Mouse (Mus musculus) limb, embryonic 10.5 days (tissue): Measurements from ENCODE around the gene Jam3. TPM values are rescaled to one million over a fixed set of nuclear protein-coding genes. Genes with fewer than 3 reads are reported as not detected.

ENCODE experiments used
- polyA plus RNA-seq: library from polyadenylated mRNA; unstranded; fragments of >200 nt; fragmentation: Nextera tagmentation; extraction: Ambion mirVana; gene quantifications from 2 replicates; pipeline ENCODE4 v1.2.1, GENCODE M21; 2016

Jam3 gene
- polyA plus RNA-seq, 1 experiment from 2014 or later = 97.9 TPM

Other genes with a start within 250 kb of the Jam3 start
- gene Gm1110, start 232.3 kb downstream of the Jam3 start, polyA plus RNA-seq = not detected in 2 replicates
- 48.3 and 51.1 TPM in 2 replicates for gene Acad8, start 155.9 kb downstream of the Jam3 start, polyA plus RNA-seq
- 170 and 185 TPM in 2 replicates for gene Thyn1, start 155.7 kb downstream of the Jam3 start, polyA plus RNA-seq
- gene Vps26b, start 125.4 kb downstream of the Jam3 start, polyA plus RNA-seq = 40.3 and 43.8 TPM in 2 replicates
- 35.9 and 39.2 TPM in 2 replicates for gene Ncapd3, start 125.2 kb downstream of the Jam3 start, polyA plus RNA-seq
- 3.3 and 3.4 TPM in 2 replicates for gene Igsf9b, start 143.8 kb upstream of the Jam3 start, polyA plus RNA-seq
- gene Spata19, start 241.4 kb upstream of the Jam3 start, polyA plus RNA-seq = not detected in 2 replicates